Mouse (Mus musculus) midbrain, embryonic 14.5 days (tissue): ENCODE measurements around the gene Gm4567. TPM values are rescaled to one million over a fixed set of nuclear protein-coding genes. Genes with fewer than 3 reads are reported as not detected.
"Not testable (repeated sequence)": the region's sequence is repeated elsewhere in the genome, so short reads cannot be mapped to it uniquely, and the experiment has no call there.

ENCODE experiments used
- ATAC-seq: fragments of 200-750 bp; cut with Nextera tagmentation; 2 replicates; pipeline ENCODE4 v1.8.0; 2017; ENCODE audit warnings: moderate number of reproducible peaks, moderate library complexity; ENCODE audit not compliant: low FRiP score, low TSS enrichment
- DNase-seq: peaks from one replicate; pipeline ENCODE4 v3.0.0-alpha.2; 2015
- H3K27ac ChIP-seq: fragments of 300-500 bp; sonication (generic); replicated peaks from 2 replicates; pipeline ENCODE4 v1.5.1; 2014; ENCODE audit warnings: mild to moderate bottlenecking, low read depth, low read length, moderate library complexity
- H3K27me3 ChIP-seq: fragments of 300-500 bp; sonication (generic); 2 replicates; pipeline ENCODE4 v1.6.1; 2014; ENCODE audit warnings: low read length, control low read depth, mixed read lengths; ENCODE audit not compliant: control insufficient read depth, insufficient read depth
- H3K36me3 ChIP-seq: fragments of 300-500 bp; sonication (generic); 2 replicates; pipeline ENCODE4 v1.6.1; 2014; ENCODE audit warnings: low read length, control low read depth; ENCODE audit not compliant: control insufficient read depth, insufficient read depth
- H3K4me1 ChIP-seq: fragments of 300-500 bp; sonication (generic); 2 replicates; pipeline ENCODE4 v1.6.1; 2014; ENCODE audit warnings: mild to moderate bottlenecking, antibody characterized with exemption, low read length, control low read depth; ENCODE audit not compliant: control insufficient read depth, insufficient read depth
- H3K4me2 ChIP-seq: fragments of 300-500 bp; sonication (generic); 2 replicates; pipeline ENCODE4 v1.6.1; 2014; ENCODE audit warnings: mild to moderate bottlenecking, low read length, moderate library complexity
- H3K4me3 ChIP-seq: fragments of 300-500 bp; sonication (generic); replicated peaks from 2 replicates; pipeline ENCODE4 v1.5.1; 2014; ENCODE audit warnings: low read depth, low read length
- H3K9ac ChIP-seq: fragments of 300-500 bp; sonication (generic); replicated peaks from 2 replicates; pipeline ENCODE4 v1.6.1; 2014; ENCODE audit warnings: mild to moderate bottlenecking, low read length, moderate library complexity
- H3K9me3 ChIP-seq: fragments of 300-500 bp; sonication (generic); 2 replicates; pipeline ENCODE4 v1.6.1; 2016; ENCODE audit warnings: low read length, control low read depth, mixed read lengths; ENCODE audit not compliant: control insufficient read depth
- WGBS: fragments of 180-500 bp; shearing (Covaris S2); extraction: QIAGEN DNeasy Blood & Tissue Kit; methylation state at CpG from one replicate; pipeline ENCODE4 v1.1.7; 2014; 5-methylcytosine and 5-hydroxymethylcytosine counted together
- polyA plus RNA-seq: library from polyadenylated mRNA; unstranded; fragments of >200 nt; fragmentation: Nextera tagmentation; extraction: Ambion mirVana; gene quantifications from 2 replicates; pipeline ENCODE4 v1.2.1, GENCODE M21; 2014

The Gm4567 gene
- polyA plus RNA-seq = not detected in 2 replicates

DNA sequence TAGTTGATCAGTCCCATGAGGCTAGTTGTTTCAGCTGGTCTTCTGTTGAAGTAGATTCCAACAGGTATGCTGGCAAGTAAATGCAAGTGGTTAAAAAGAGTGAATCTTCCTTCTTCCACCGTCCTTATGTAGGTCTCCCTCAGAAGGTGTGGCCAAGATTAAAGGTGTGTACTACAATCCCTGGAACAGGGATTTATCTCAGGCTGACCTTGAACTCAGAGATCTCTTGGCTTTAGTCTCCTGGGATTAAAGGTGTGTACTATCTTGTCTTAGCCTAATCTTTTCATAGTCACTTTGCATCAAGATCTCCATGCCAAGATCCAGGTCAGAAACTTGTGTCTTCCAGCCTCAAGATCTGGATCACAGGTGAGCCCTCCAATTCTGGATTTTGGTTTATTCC is at the start of gene Gm4567:
Gene Gm4567, minus strand, starts transcription at position 101 of the 400 bp plus-strand sequence.
- H3K27ac ChIP-seq, H3K4me1 ChIP-seq, H3K4me3 ChIP-seq, ATAC-seq, H3K27me3 ChIP-seq, DNase-seq, H3K4me2 ChIP-seq, H3K9me3 ChIP-seq, H3K36me3 ChIP-seq, H3K9ac ChIP-seq: not testable (repeated sequence)
- no CpG with 5 or more reads among the region's 1 CpGs for WGBS

DNA sequence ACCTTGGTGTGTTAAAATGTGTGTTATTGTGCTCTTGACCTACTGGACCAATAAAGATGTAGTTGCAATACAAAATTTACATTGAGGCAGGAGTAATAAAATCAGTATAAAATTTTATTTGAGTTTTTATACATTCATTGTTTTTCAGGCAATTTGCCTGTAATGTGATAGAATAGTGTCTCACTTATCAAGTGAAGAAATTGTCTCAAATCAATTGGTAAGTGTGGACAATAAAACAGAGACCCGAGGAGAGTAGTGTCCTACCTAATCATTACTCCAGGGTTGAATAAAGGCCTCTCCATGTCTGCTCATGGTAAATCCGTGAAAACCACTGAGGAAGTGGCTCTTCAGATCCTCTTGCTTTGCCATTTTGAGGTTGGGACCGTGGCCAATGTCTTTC is 41.9 kb upstream of the Gm4567 start, which contains the start of gene Vmn1r157:
Gene Vmn1r157, plus strand, starts transcription at position 301 of the 400 bp plus-strand sequence.
- not testable (repeated sequence) for H3K4me1 ChIP-seq, H3K4me3 ChIP-seq, DNase-seq, H3K9ac ChIP-seq, ATAC-seq, H3K36me3 ChIP-seq, H3K27ac ChIP-seq, H3K9me3 ChIP-seq, H3K27me3 ChIP-seq, H3K4me2 ChIP-seq
- WGBS = 31% methylated on average over 2 of the region's 3 CpGs

GRCm38 (mm10) chr7:22692217-22692616 is 27.3 kb downstream of the Gm4567 start, which contains the start of gene Gm8693:
TSS of gene Gm8693 (minus strand) at chr7:22692317.
- H3K36me3 ChIP-seq, ATAC-seq, H3K4me3 ChIP-seq, DNase-seq, H3K9me3 ChIP-seq, H3K27ac ChIP-seq, H3K4me1 ChIP-seq, H3K4me2 ChIP-seq, H3K27me3 ChIP-seq, H3K9ac ChIP-seq: not testable (repeated sequence)
- no CpG with 5 or more reads among the region's 2 CpGs for WGBS

Other genes starting within 250 kb of the Gm4567 start
- not detected in 2 replicates for gene Vmn1r151, start 220.0 kb downstream of the Gm4567 start, polyA plus RNA-seq
- not detected in 2 replicates for gene Vmn1r152, start 196.7 kb downstream of the Gm4567 start, polyA plus RNA-seq
- not detected in 2 replicates for gene Gm8677, start 184.8 kb downstream of the Gm4567 start, polyA plus RNA-seq
- gene Gm4201, start 154.4 kb downstream of the Gm4567 start, polyA plus RNA-seq = not detected in 2 replicates
- gene Gm4565, start 131.6 kb downstream of the Gm4567 start, polyA plus RNA-seq = not detected in 2 replicates
- gene Vmn1r155, start 61.7 kb downstream of the Gm4567 start, polyA plus RNA-seq = not detected in 2 replicates
- gene Gm8693, start 27.4 kb downstream of the Gm4567 start, polyA plus RNA-seq = not detected in 2 replicates
- not detected in 2 replicates for gene Vmn1r157, start 42.0 kb upstream of the Gm4567 start, polyA plus RNA-seq
- not detected in 2 replicates for gene Vmn1r158, start 71.1 kb upstream of the Gm4567 start, polyA plus RNA-seq
- not detected in 2 replicates for gene Vmn1r159, start 123.9 kb upstream of the Gm4567 start, polyA plus RNA-seq
- gene Vmn1r160, start 151.5 kb upstream of the Gm4567 start, polyA plus RNA-seq = not detected in 2 replicates